Mouse (Mus musculus) heart, embryonic 12.5 days (tissue): ENCODE results near the gene AU041133. TPM values are rescaled to one million over a fixed set of nuclear protein-coding genes. Genes with fewer than 3 reads are reported as not detected.

Experiments
- polyA plus RNA-seq: library from polyadenylated mRNA; unstranded; fragments of >200 nt; fragmentation: Nextera tagmentation; extraction: Ambion mirVana; gene quantifications from 2 replicates; pipeline ENCODE4 v1.2.1, GENCODE M21; 2016

AU041133 gene
- polyA plus RNA-seq, 1 experiment from 2014 or later, result 4.4 TPM

Other genes starting within 250 kb of the AU041133 start
- 1.5 and 2.1 TPM in 2 replicates for gene Zfp781, start 197.5 kb upstream of the AU041133 start, polyA plus RNA-seq
- 9.8 TPM in 2 replicates for gene Zfp873, start 79.9 kb upstream of the AU041133 start, polyA plus RNA-seq
- gene BC024063, start 44.7 kb upstream of the AU041133 start, polyA plus RNA-seq, result 2.7 and 3.0 TPM in 2 replicates
- gene Zfp938, start 113.3 kb downstream of the AU041133 start, polyA plus RNA-seq, result 10.3 and 11.8 TPM in 2 replicates
- not detected in 2 replicates for gene 4932415D10Rik, start 188.6 kb downstream of the AU041133 start, polyA plus RNA-seq
- gene Gm4924, start 226.2 kb downstream of the AU041133 start, polyA plus RNA-seq, result 7.3 and 7.7 TPM in 2 replicates